Comparison of ENCODE assay signal across 10 mouse cellular contexts in the genomic region with DNA sequence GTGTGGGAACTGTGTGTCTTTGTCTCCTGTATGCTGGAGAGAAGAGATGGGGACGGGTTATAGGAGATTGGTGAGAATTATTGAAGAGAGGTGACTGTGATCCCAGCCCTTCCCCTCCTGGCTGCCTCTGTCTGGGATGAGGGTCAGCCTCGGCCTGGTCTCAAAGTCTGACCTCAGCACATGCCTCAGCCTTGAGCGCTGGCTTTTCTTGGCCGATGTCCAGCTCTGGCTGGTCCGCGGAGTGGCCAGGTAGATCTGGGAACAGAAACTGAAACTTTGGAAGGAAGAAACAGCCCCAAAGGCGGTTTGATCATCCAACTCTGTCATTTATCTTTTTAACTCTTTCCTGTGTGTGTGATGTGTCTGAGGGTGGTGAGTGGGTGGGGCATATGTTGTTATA. TPM values are rescaled to one million over a fixed set of nuclear protein-coding genes. Genes with fewer than 3 reads are reported as not detected.
DNase-seq lines count a peak whose midpoint lies in the region; ATAC-seq lines count a peak whose summit lies in the region.
"Had no signal": no experiment of that assay in that cellular context is flagged by ENCODE, and none has a peak within 500 bp of the region (broad histone marks: within the 10 kb centered on the region; RNA-seq: fewer than 3 reads in every experiment).

No protein-coding gene starts in this region.

- no peak overlapping the region for H3K4me3 ChIP-seq in heart, embryonic 11.5 days (ENCODE audit: low read depth, low read length)
- H3K4me3 ChIP-seq: limb, embryonic 12.5 days; midbrain, embryonic 13.5 days had no signal

- peaks cover 13% of the 10 kb centered on the region for H3K4me1 ChIP-seq in heart, embryonic 11.5 days (ENCODE audit: control insufficient read depth, insufficient read depth, low read length)

- H3K27me3 ChIP-seq in heart, embryonic 11.5 days (ENCODE audit: control insufficient read depth, insufficient read depth, low read length): 0 out of 2 replicates have a peak, but pooled peaks cover 4% of the 10 kb centered on the region

- H3K9me3 ChIP-seq in heart, embryonic 11.5 days (replicated peaks; ENCODE audit: control insufficient read depth, low read length): no peaks in the 10 kb centered on the region
- H3K9me3 ChIP-seq: limb, embryonic 12.5 days; midbrain, embryonic 13.5 days had no signal

- peak; percentile 36 for DNase-seq in heart, postnatal 4 days
- peak; percentile 55 for DNase-seq in adrenal gland, postnatal 25 days
- peak; percentile 86 to 88 for DNase-seq in kidney, postnatal 36 days
- peak; percentile 47 to 62 for DNase-seq in lung, postnatal 4 days
- no peak for DNase-seq in natural killer cell, adult 2 months (ENCODE audit: low spot score in 2 of 2)
- DNase-seq in spleen, postnatal 10 days (ENCODE audit: low spot score in 2 of 2): no peak
- no peak for DNase-seq in heart, adult 11 months

- ATAC-seq in heart, embryonic 11.5 days (replicated peaks; ENCODE audit: insufficient number of reproducible peaks, low FRiP score, low TSS enrichment): no peak
- ATAC-seq: midbrain, embryonic 13.5 days had no signal

- H3K27ac ChIP-seq in heart, embryonic 11.5 days (ENCODE audit: low read depth, low read length): no peak overlapping the region
- H3K27ac ChIP-seq: limb, embryonic 12.5 days; midbrain, embryonic 13.5 days had no signal

- no peak overlapping the region for H3K4me2 ChIP-seq in heart, embryonic 11.5 days
- H3K4me2 ChIP-seq: limb, embryonic 12.5 days; midbrain, embryonic 13.5 days had no signal

- no peak overlapping the region for H3K9ac ChIP-seq in heart, embryonic 11.5 days (ENCODE audit: low read depth, low read length)
- H3K9ac ChIP-seq: limb, embryonic 12.5 days; midbrain, embryonic 13.5 days had no signal

- 59% methylated on average over 7 of the region's 7 CpGs for WGBS in heart, embryonic 11.5 days (ENCODE audit: insufficient replicate concordance)

- H3K36me3 ChIP-seq in heart, embryonic 11.5 days (ENCODE audit: control insufficient read depth, insufficient read depth, low read length): no peaks in the 10 kb centered on the region
- H3K36me3 ChIP-seq: midbrain, embryonic 13.5 days had no signal

RNA-seq across cellular contexts. Expression of a gene that starts 7.5 kb away (rescaled TPM):
- total RNA-seq in heart, postnatal 4 days (2021): 1 to 10 TPM; 3.3 to 3.7 TPM
- 1.8 and 2.1 TPM in 2 replicates for polyA plus RNA-seq in heart, embryonic 11.5 days (2014; fragmentation: Nextera tagmentation; extraction: Ambion mirVana)
- total RNA-seq in adrenal gland, postnatal 25 days (2021): 1.8 and 2.8 TPM in 2 replicates

RNA-seq across cellular contexts. Expression of a gene that starts 33.9 kb away (rescaled TPM):
- 10 to 100 TPM; 55.2 to 56.7 TPM for total RNA-seq in heart, postnatal 4 days (2021)
- polyA plus RNA-seq in heart, embryonic 11.5 days (2014; fragmentation: Nextera tagmentation; extraction: Ambion mirVana): 56.4 and 56.7 TPM in 2 replicates
- 2.3 TPM in 2 replicates for total RNA-seq in adrenal gland, postnatal 25 days (2021)

RNA-seq across cellular contexts. Expression of a gene that starts 41.4 kb away (rescaled TPM):
- total RNA-seq in heart, postnatal 4 days (2021): 1 to 10 TPM; 5.8 to 9.7 TPM
- polyA plus RNA-seq in heart, embryonic 11.5 days (2014; fragmentation: Nextera tagmentation; extraction: Ambion mirVana): 4.8 and 5.8 TPM in 2 replicates
- 4.1 and 4.8 TPM in 2 replicates for total RNA-seq in adrenal gland, postnatal 25 days (2021)

Comparison
In these comparisons a context has a peak if more than half of its experiments do, and no peak if none do; other contexts are left out.
1. DNase-seq: peak in heart, postnatal 4 days (single experiment), adrenal gland, postnatal 25 days (single experiment), kidney, postnatal 36 days (2 of 2) and lung, postnatal 4 days (2 of 2); none in natural killer cell, adult 2 months (0 of 2), spleen, postnatal 10 days (0 of 2) and heart, adult 11 months (single experiment).
2. RNA of a gene that starts 33.9 kb away (total RNA-seq): 55.2 to 56.7 TPM in heart, postnatal 4 days; 2.3 TPM in adrenal gland, postnatal 25 days; every median in the first group is over 10 times any median in the second.